Mouse (Mus musculus): Measurements from ENCODE around the gene Parp14. TPM values are rescaled to one million over a fixed set of nuclear protein-coding genes. Genes with fewer than 3 reads are reported as not detected.

Parp14 gene
- polyA plus RNA-seq, 1 experiment from 2014 or later, result 0.48 TPM

DNA sequence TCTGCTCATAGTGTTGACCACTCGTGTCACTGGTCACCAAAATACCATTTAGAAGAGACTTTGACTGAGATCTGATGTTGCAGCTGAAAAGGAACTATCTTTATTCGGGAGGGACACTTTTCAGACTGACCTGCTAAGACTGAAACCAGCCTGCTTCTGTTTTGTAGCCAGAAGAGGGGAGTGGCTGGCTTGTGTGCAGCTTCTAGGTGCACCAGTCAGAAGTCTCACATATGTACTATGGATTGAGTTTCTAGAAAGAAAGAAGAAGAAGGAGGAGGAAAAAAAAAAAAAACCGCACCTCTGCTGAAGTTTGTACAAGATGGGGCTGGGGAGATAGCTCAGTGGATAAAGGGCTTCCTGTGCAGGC is 88.2 kb downstream of the Parp14 start:
- DNase-seq (no peak), ATAC-seq (ENCODE audit: low read depth) (no peak)
- Histone ChIP-seq H3K27ac (no peak overlapping the region), H3K4me2 (no peak overlapping the region), H3K9ac (no peak overlapping the region), H3K4me1 (replicated peaks) (peaks cover 37% of the 10 kb centered on the region), H3K36me3 (peaks cover 5% of the 10 kb centered on the region), H3K9me3 (replicated peaks) (no peaks in the 10 kb centered on the region), H3K27me3 (no peaks in the 10 kb centered on the region), H3K4me3 (replicated peaks) (no peak overlapping the region)
- WGBS (ENCODE audit: insufficient replicate concordance), result 52% methylated on average over 3 of the region's 3 CpGs

Other genes starting within 250 kb of the Parp14 start
- gene Dirc2, start 102.2 kb downstream of the Parp14 start, polyA plus RNA-seq (2015; fragmentation: Nextera tagmentation; extraction: Ambion mirVana), result 4.6 and 4.9 TPM in 2 replicates
- gene Hspbap1, start 101.2 kb downstream of the Parp14 start, polyA plus RNA-seq (2015; fragmentation: Nextera tagmentation; extraction: Ambion mirVana), result 20.2 and 21.9 TPM in 2 replicates
- gene Parp9, start 66.9 kb upstream of the Parp14 start, polyA plus RNA-seq (2015; fragmentation: Nextera tagmentation; extraction: Ambion mirVana), result 6.8 and 8.8 TPM in 2 replicates
- gene Dtx3l, start 67.6 kb upstream of the Parp14 start, polyA plus RNA-seq (2015; fragmentation: Nextera tagmentation; extraction: Ambion mirVana), result 3.4 and 4.4 TPM in 2 replicates
- gene Kpna1, start 107.2 kb upstream of the Parp14 start, polyA plus RNA-seq (2015; fragmentation: Nextera tagmentation; extraction: Ambion mirVana), result 34.0 and 45.7 TPM in 2 replicates
- gene Wdr5b, start 169.6 kb upstream of the Parp14 start, polyA plus RNA-seq (2015; fragmentation: Nextera tagmentation; extraction: Ambion mirVana), result 2.9 and 3.6 TPM in 2 replicates
- 212 and 214 TPM in 2 replicates for gene Fam162a, start 200.1 kb upstream of the Parp14 start, polyA plus RNA-seq (2015; fragmentation: Nextera tagmentation; extraction: Ambion mirVana)
- 71.3 and 76.8 TPM in 2 replicates for gene Ccdc58, start 200.1 kb upstream of the Parp14 start, polyA plus RNA-seq (2015; fragmentation: Nextera tagmentation; extraction: Ambion mirVana)

Data from liver, embryonic 13.5 days (tissue).